Mouse (Mus musculus) intestine, embryonic 16.5 days (tissue): ENCODE measurements at regions not wholly inside any gene's neighbourhood (a gene's known extent, or its start where the extent isn't known, plus 50 kb on each side); places are given as distances from the start of the nearest gene placed in this dataset.

Source experiments
- ATAC-seq: fragments of 200-750 bp; cut with Nextera tagmentation; 2 replicates; pipeline ENCODE4 v1.8.0; 2017; ENCODE audit warnings: moderate TSS enrichment, moderate library complexity
- H3K27ac ChIP-seq: fragments of 300-500 bp; sonication (generic); 2 replicates; pipeline ENCODE4 v1.5.1; 2014; ENCODE audit warnings: mild to moderate bottlenecking, low read length
- H3K27me3 ChIP-seq: fragments of 300-500 bp; sonication (generic); replicated peaks from 2 replicates; pipeline ENCODE4 v1.6.1; 2014; ENCODE audit warnings: low read length, control low read depth, mixed read lengths; ENCODE audit not compliant: control insufficient read depth, insufficient read depth
- H3K36me3 ChIP-seq: fragments of 300-500 bp; sonication (generic); 2 replicates; pipeline ENCODE4 v1.6.1; 2014; ENCODE audit warnings: low read length, control low read depth; ENCODE audit not compliant: control insufficient read depth, insufficient read depth
- H3K4me1 ChIP-seq: fragments of 300-500 bp; sonication (generic); 2 replicates; pipeline ENCODE4 v1.6.1; 2014; ENCODE audit warnings: low read length, control low read depth, mixed read lengths; ENCODE audit not compliant: control insufficient read depth, insufficient read depth
- H3K4me2 ChIP-seq: fragments of 300-500 bp; sonication (generic); 2 replicates; pipeline ENCODE4 v1.6.1; 2014; ENCODE audit warnings: low read depth, low read length, control low read depth
- H3K4me3 ChIP-seq: fragments of 300-500 bp; sonication (generic); 2 replicates; pipeline ENCODE4 v1.5.1; 2014; ENCODE audit warnings: mild to moderate bottlenecking, low read length
- H3K9ac ChIP-seq: fragments of 300-500 bp; sonication (generic); 2 replicates; pipeline ENCODE4 v1.6.1; 2014; ENCODE audit warnings: low read depth, low read length
- H3K9me3 ChIP-seq: fragments of 300-500 bp; sonication (generic); 2 replicates; pipeline ENCODE4 v1.6.1; 2016; ENCODE audit warnings: low read length, control low read depth; ENCODE audit not compliant: control insufficient read depth
- WGBS: fragments of 180-500 bp; shearing (Covaris S2); extraction: QIAGEN DNeasy Blood & Tissue Kit; methylation state at CpG from one replicate; pipeline ENCODE4 v1.1.7; 2014; 5-methylcytosine and 5-hydroxymethylcytosine counted together

DNA sequence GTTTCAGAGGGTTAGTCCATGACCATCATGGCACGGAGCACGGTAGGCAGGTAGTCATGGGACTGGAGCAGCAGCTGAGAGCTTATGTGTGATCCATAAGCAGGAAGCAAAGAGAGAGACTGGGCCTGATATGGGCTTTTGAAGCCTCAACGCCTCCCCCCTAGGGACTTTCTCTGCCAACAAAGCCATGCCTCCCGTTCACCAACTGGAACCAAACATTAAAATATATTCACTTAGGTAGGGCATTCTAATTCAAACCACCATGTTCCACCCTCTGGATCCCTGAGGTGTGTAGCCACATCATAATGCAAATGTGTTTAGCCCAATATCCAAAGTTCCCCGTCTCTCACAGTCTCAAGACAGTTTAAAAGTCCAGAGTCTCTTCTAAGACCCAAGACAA, 85.3 kb upstream of the Ltbp1 start:
- Histone ChIP-seq H3K27me3 (no peaks in the 10 kb centered on the region), H3K9ac (no peak overlapping the region), H3K36me3 (no peaks in the 10 kb centered on the region), H3K4me3 (no peak overlapping the region), H3K9me3 (peaks cover 4% of the 10 kb centered on the region; the same call in 1 of the 2 replicates), H3K4me1 (peaks cover 5% of the 10 kb centered on the region; the same call in 1 of the 2 replicates), H3K27ac (no peak overlapping the region), H3K4me2 (no peak overlapping the region)
- 82% methylated on average over 5 of the region's 5 CpGs for WGBS
- no peak for ATAC-seq

DNA sequence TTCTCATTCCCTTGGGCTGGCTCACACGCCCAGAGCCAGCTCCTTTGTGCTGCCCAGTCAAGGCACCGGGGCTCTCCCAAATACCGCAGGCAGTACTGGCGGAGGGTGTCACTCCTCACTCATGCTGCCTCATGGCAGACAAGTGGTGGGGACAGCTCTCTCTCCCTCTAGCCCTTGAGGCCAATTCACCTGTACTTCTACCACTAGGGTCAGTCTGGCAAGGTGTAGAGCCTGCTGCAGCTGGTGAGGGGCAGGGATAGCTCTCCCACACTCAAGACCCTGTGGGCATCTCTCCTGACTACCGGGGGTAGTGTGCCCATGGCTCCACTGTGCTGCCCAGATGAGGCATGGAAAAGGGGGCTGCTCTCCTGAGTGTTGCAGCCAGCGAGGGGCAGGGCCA, 84.0 kb upstream of the Ltbp1 start:
- WGBS: 93% methylated on average over 6 of the region's 6 CpGs
- H3K9ac ChIP-seq: no peak overlapping the region

DNA sequence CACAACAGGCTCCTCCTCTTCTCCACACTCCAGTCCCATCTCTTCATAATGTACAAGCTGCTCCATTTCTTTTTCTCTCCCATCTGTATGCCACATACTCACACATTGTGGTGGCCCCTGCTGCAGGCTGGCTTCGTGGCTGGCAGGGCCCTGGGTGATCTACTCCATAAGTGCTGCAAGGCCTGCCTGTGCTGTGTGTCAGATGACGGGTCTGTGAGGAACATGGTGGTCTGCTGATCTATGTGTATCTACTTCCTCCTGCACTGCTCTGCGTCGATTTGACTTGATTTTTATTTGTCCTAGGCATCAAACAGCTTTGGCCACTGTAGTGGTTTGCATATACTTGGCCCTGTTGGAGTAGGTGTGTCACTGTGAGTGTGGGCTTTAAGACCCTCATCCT, 83.4 kb upstream of the Ltbp1 start:
- no peak overlapping the region for H3K9ac ChIP-seq
- peaks cover 5% of the 10 kb centered on the region; the same call in 1 of the 2 replicates for H3K4me1 ChIP-seq
- H3K27me3 ChIP-seq: no peaks in the 10 kb centered on the region
- H3K27ac ChIP-seq: no peak overlapping the region
- H3K4me3 ChIP-seq: no peak overlapping the region
- H3K36me3 ChIP-seq: no peaks in the 10 kb centered on the region
- ATAC-seq: no peak
- H3K4me2 ChIP-seq: no peak overlapping the region
- H3K9me3 ChIP-seq: no peaks in the 10 kb centered on the region
- 62% methylated on average over 4 of the region's 4 CpGs for WGBS

More for the DNA sequence above, 84.0 kb upstream of the Ltbp1 start:
- H3K4me1 ChIP-seq: peaks cover 5% of the 10 kb centered on the region; the same call in 1 of the 2 replicates
- peaks cover 4% of the 10 kb centered on the region; the same call in 1 of the 2 replicates for H3K9me3 ChIP-seq
- no peaks in the 10 kb centered on the region for H3K36me3 ChIP-seq
- H3K4me3 ChIP-seq: no peak overlapping the region
- H3K27me3 ChIP-seq: no peaks in the 10 kb centered on the region
- ATAC-seq: no peak
- H3K27ac ChIP-seq: no peak overlapping the region
- H3K4me2 ChIP-seq: no peak overlapping the region

DNA sequence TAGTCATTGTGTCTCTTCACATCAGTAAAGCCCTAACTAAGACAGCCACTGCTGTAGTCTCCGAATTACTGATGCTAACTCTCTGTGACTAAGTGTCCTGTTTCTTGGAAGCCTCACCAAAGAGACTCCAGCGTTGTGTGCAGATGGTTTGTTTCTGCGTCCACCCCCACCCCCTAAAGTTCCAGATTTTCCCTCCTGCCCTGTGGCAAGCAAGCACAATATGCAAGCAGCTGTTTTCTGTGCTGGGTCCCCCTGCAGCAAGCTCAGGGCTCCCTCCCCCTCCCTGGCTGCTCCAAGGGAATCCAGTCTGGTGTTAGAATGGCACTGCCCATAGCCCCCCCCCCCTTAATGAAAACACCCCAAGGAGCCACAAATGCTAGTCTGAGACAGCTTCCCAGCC, 82.8 kb upstream of the Ltbp1 start:
- Histone ChIP-seq H3K4me1 (peaks cover 5% of the 10 kb centered on the region; the same call in 1 of the 2 replicates), H3K4me3 (no peak overlapping the region), H3K27me3 (no peaks in the 10 kb centered on the region), H3K4me2 (no peak overlapping the region), H3K9ac (no peak overlapping the region), H3K9me3 (no peaks in the 10 kb centered on the region), H3K36me3 (no peaks in the 10 kb centered on the region), H3K27ac (no peak overlapping the region)
- ATAC-seq: peak; percentile 74
- 28% methylated on average over 3 of the region's 3 CpGs for WGBS

DNA sequence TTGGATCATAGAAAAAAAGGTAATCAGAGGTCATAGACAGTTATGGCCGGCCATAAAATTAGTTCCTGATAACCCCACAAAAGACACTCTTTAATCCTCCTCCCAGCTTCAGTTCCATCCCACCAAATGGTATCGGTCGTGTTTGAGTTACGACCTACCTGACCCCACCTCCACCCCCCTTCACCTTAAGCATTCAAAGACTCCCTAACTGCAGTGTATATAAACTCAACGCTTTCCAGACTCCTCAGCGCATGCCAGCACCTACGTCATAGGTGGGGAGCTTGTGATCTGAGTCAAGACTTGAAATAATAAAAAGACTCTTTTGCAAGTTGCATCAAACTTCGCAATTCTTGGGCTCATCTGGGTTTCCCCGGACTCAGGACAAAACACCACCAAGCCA, 82.3 kb upstream of the Ltbp1 start:
- no peak overlapping the region for H3K4me2 ChIP-seq
- ATAC-seq: peak; percentile 38
- H3K9me3 ChIP-seq: no peaks in the 10 kb centered on the region
- H3K36me3 ChIP-seq: no peaks in the 10 kb centered on the region
- H3K27me3 ChIP-seq: no peaks in the 10 kb centered on the region
- no peak overlapping the region for H3K9ac ChIP-seq
- peaks cover 5% of the 10 kb centered on the region; the same call in 1 of the 2 replicates for H3K4me1 ChIP-seq
- no peak overlapping the region for H3K4me3 ChIP-seq
- 25% methylated on average over 9 of the region's 9 CpGs for WGBS
- H3K27ac ChIP-seq: no peak overlapping the region

DNA sequence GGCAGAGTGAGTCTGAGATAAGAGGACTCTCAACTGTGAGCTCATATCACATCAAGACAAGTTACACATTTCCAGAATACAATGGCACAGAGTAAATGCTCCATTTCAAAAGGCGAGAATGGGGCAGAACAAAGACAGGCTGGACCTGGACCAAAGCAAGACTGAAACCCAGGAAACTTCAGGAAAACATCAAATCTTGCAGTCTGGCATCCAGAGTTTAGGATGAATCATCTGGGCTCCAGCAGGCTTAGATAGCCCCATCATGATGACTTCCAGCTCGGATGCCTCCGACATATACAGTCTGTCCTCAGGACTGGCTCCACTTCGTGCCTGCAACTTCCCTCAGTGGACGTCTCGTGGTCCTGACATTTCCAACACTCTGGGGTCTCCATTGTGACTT, 80.2 kb upstream of the Ltbp1 start:
- no peak overlapping the region for H3K9ac ChIP-seq
- H3K4me1 ChIP-seq: peaks cover 5% of the 10 kb centered on the region; the same call in 1 of the 2 replicates
- H3K27me3 ChIP-seq: no peaks in the 10 kb centered on the region
- H3K9me3 ChIP-seq: no peaks in the 10 kb centered on the region
- H3K4me3 ChIP-seq: no peak overlapping the region
- H3K27ac ChIP-seq: no peak overlapping the region
- ATAC-seq: no peak
- H3K4me2 ChIP-seq: no peak overlapping the region
- H3K36me3 ChIP-seq: no peaks in the 10 kb centered on the region
- WGBS: 77% methylated on average over 6 of the region's 6 CpGs

DNA sequence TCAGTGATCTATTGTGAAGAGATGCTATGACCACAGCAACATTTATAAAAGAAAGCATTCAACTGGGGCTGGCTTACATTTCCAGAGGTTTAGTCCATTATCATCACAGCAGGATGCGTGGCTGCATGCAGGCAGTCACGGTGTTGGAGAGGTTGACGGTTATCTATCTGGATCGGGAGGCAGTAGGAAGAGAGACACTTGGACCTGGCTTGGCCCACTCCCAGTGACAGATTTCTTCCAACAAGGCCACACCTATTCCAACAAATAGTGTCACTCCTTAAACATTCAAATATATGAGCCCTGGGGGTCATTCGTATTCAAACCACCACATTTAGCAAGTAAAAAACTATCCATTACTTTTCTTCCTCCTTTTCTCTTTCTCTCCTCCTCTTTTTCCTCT, 77.4 kb upstream of the Ltbp1 start:
- Histone ChIP-seq H3K27me3 (no peaks in the 10 kb centered on the region), H3K27ac (no peak overlapping the region), H3K36me3 (no peaks in the 10 kb centered on the region), H3K4me1 (0 out of 2 replicates have a peak, but pooled peaks cover under 1% of the 10 kb centered on the region), H3K9me3 (0 out of 2 replicates have a peak, but pooled peaks cover 2% of the 10 kb centered on the region), H3K9ac (no peak overlapping the region), H3K4me3 (no peak overlapping the region), H3K4me2 (no peak overlapping the region)
- no peak for ATAC-seq
- WGBS: 64% methylated on average over 5 of the region's 5 CpGs

DNA sequence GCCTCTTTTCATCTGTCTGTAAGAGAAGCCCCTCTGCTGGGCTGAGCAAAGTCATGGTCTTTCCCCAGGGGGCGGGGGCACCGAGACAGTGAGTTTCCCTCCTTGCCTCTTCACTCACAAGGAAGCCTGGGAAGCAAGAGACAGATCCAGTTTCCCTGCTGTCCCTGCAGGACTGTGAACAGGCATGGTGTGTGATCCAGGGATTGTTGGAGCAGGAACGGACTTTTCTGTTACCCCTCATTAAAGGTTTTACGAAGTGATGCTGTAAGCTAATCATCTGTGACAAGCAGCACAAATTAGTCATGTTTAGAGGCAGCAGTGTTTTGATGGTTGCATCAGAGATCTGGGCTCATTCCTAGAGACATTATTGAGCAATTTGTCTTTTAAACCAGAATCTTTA, 73.8 kb upstream of the Ltbp1 start:
- H3K27me3 ChIP-seq: no peaks in the 10 kb centered on the region
- H3K4me3 ChIP-seq: no peak overlapping the region
- H3K36me3 ChIP-seq: no peaks in the 10 kb centered on the region
- H3K9me3 ChIP-seq: 0 out of 2 replicates have a peak, but pooled peaks cover 2% of the 10 kb centered on the region
- H3K4me1 ChIP-seq: no peaks in the 10 kb centered on the region
- no peak overlapping the region for H3K27ac ChIP-seq
- ATAC-seq: no peak
- 51% methylated on average over 4 of the region's 4 CpGs for WGBS
- H3K4me2 ChIP-seq: no peak overlapping the region
- no peak overlapping the region for H3K9ac ChIP-seq

DNA sequence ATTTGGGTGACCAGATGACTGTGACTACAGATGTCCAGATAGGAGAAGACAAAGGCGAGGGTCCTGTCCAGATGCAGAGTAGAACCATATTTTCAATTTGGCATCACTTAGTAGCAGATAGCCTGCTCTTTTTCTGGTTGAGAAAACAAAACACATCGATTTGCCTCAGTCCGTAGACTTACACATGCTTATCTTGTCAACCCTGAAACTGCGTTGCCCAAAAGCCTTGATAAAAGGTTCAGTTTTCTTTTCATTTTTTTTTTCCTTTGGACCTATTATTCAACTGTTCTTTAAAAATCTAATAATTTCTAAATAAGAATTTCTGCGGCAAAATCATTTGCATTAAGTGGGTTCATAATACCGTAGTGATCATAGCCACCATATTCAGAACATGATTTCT, 64.0 kb upstream of the Ltbp1 start:
- Histone ChIP-seq H3K36me3 (no peaks in the 10 kb centered on the region), H3K4me2 (no peak overlapping the region), H3K9ac (no peak overlapping the region), H3K4me3 (no peak overlapping the region), H3K9me3 (no peaks in the 10 kb centered on the region), H3K27me3 (no peaks in the 10 kb centered on the region), H3K27ac (no peak overlapping the region), H3K4me1 (no peaks in the 10 kb centered on the region; the same call in 1 of the 2 replicates)
- WGBS: 85% methylated on average over 6 of the region's 6 CpGs
- no peak for ATAC-seq
